Mouse (Mus musculus) cerebellum, adult 2 months (tissue): Measurements from ENCODE around the gene Nell2.

Source experiments
- CTCF ChIP-seq: fragments of 200-500 bp; IDR thresholded peaks from 2 replicates; pipeline ENCODE4 v1.5.1; 2011; ENCODE audit warnings: low read depth, mild to moderate bottlenecking, control low read depth, low read length, moderate library complexity, borderline replicate concordance; ENCODE audit not compliant: insufficient read depth
- POLR2A ChIP-seq: fragments of 200-500 bp; IDR thresholded peaks from 2 replicates; pipeline ENCODE4 v1.6.1; 2011; ENCODE audit warnings: low read length, control low read depth, borderline replicate concordance; ENCODE audit not compliant: insufficient read depth

GRCm38 (mm10) chr15:95275553-95275952 lies 252.8 kb downstream of the Nell2 start:
- TF ChIP-seq CTCF: no peak
- TF ChIP-seq POLR2A: no peak
